Mouse (Mus musculus): ENCODE measurements around the gene Abhd14b. TPM values are rescaled to one million over a fixed set of nuclear protein-coding genes. Genes with fewer than 3 reads are reported as not detected.

Abhd14b gene
- total and polyA plus RNA-seq, 2 experiments = 129 to 402 TPM

DNA sequence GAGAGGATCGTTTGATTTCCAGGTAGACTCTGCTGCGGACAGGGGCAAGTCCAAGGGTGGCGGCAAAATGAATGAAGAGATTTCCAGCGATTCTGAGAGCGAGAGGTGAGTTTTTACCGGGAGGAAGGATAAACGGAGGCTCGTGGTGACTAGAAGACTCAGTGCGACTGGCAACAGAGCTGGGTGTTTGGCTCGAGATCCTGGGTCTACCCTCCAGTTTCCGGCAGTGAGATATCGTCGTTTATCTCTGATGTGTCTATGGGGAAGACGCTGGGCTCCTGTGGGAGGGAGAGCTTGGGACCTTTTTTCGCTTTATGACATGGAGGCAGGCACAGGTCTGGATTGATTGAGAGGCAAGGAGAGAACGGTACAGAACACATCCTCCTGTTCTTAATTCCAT, 30.4 kb downstream of the Abhd14b start:
- no peak overlapping the region; the same call in 1 of the 2 replicates for H3K27ac ChIP-seq (replicated peaks; ENCODE audit: insufficient read depth, low read depth, low read length)
- H3K36me3 ChIP-seq (ENCODE audit: control insufficient read depth, insufficient read depth, low read length) = no peaks in the 10 kb centered on the region
- no peak for DNase-seq (ENCODE audit: extremely low read depth, low read depth, low spot score)
- 1% methylated on average over 16 of the region's 16 CpGs for WGBS
- peak overlapping the region; percentile 68 for H3K4me3 ChIP-seq (ENCODE audit: insufficient read depth, low read depth, low read length)
- no peaks in the 10 kb centered on the region for H3K27me3 ChIP-seq (ENCODE audit: control insufficient read depth, insufficient read depth, low read length)
- H3K9ac ChIP-seq (ENCODE audit: low read depth, low read length) = peak overlapping the region; percentile 61
- H3K79me2 ChIP-seq (ENCODE audit: control insufficient read depth, insufficient read depth, low read length) = peaks cover 3% of the 10 kb centered on the region; the same call in 1 of the 2 replicates
- TF ChIP-seq POLR2A (IDR thresholded peaks at IDR 0.05; ENCODE audit: extremely low read depth, insufficient read depth, low read length) (no peak), CTCF (IDR thresholded peaks at IDR 0.05; ENCODE audit: low read depth, low read length) (no peak)
- peaks cover 14% of the 10 kb centered on the region for H3K4me1 ChIP-seq (ENCODE audit: control insufficient read depth, insufficient read depth, low read length)

DNA sequence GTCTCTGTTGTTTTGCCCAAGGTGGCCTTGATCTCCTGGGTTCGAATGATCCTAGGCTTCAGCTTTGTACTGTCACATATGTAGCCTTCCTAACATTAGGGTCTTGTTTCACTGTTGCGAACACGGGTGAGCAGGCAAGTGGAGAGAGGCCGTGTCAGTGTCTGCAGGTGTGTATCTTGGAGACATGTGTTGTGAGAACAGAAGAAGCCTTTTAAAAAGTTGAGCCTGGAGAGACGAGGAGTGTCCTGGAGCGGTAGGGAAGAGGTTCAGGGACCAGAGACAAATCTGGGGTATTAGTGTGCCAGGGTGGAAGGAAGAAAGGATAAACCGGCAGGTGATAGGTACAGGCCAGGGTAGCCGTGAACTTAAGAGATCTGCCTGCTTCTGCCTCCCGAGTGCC, 30.8 kb downstream of the Abhd14b start:
- H3K4me3 ChIP-seq (ENCODE audit: insufficient read depth, low read depth, low read length) = no peak overlapping the region
- no peaks in the 10 kb centered on the region; the same call in 1 of the 2 replicates for H3K36me3 ChIP-seq (ENCODE audit: control insufficient read depth, insufficient read depth, low read length)
- no peak overlapping the region for H3K9ac ChIP-seq (ENCODE audit: low read depth, low read length)
- WGBS = 73% methylated on average over 9 of the region's 9 CpGs
- DNase-seq (ENCODE audit: extremely low read depth, low read depth, low spot score) = no peak
- H3K27me3 ChIP-seq (ENCODE audit: control insufficient read depth, insufficient read depth, low read length) = no peaks in the 10 kb centered on the region
- TF ChIP-seq POLR2A (IDR thresholded peaks at IDR 0.05; ENCODE audit: extremely low read depth, insufficient read depth, low read length) (no peak), CTCF (IDR thresholded peaks at IDR 0.05; ENCODE audit: low read depth, low read length) (no peak)
- no peak overlapping the region for H3K27ac ChIP-seq (replicated peaks; ENCODE audit: insufficient read depth, low read depth, low read length)
- peaks cover 14% of the 10 kb centered on the region for H3K4me1 ChIP-seq (ENCODE audit: control insufficient read depth, insufficient read depth, low read length)
- H3K79me2 ChIP-seq (ENCODE audit: control insufficient read depth, insufficient read depth, low read length) = peaks cover 3% of the 10 kb centered on the region; the same call in 1 of the 2 replicates

DNA sequence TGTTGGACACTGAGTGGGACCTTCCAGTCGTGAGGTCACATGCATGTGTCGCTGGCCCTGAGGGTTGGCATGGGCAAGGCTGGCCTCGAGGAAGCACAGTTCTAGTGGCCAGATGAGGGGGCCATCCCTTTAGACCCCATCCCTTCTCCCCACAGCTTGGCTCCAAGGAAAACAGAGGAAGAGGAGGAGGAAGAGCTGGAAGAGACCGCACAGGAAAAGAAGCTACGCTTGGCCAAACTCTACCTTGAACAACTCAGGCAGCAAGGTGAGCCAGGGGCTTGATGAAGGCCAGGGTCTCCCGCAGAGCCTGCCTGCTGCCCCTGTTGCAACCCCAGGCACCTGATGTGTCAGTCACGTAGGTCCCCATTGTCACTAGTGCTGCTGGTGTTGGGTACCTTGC, 33.3 kb downstream of the Abhd14b start:
- Histone ChIP-seq H3K79me2 (ENCODE audit: control insufficient read depth, insufficient read depth, low read length) (peaks cover 3% of the 10 kb centered on the region; the same call in 1 of the 2 replicates), H3K4me1 (ENCODE audit: control insufficient read depth, insufficient read depth, low read length) (peaks cover 12% of the 10 kb centered on the region), H3K4me3 (ENCODE audit: insufficient read depth, low read depth, low read length) (no peak overlapping the region), H3K9ac (ENCODE audit: low read depth, low read length) (no peak overlapping the region), H3K27ac (replicated peaks; ENCODE audit: insufficient read depth, low read depth, low read length) (no peak overlapping the region), H3K27me3 (ENCODE audit: control insufficient read depth, insufficient read depth, low read length) (no peaks in the 10 kb centered on the region), H3K36me3 (ENCODE audit: control insufficient read depth, insufficient read depth, low read length) (peaks cover 3% of the 10 kb centered on the region; the same call in 1 of the 2 replicates)
- WGBS = 88% methylated on average over 7 of the region's 7 CpGs
- no peak for DNase-seq (ENCODE audit: extremely low read depth, low read depth, low spot score)
- TF ChIP-seq CTCF (IDR thresholded peaks at IDR 0.05; ENCODE audit: low read depth, low read length) (no peak), POLR2A (IDR thresholded peaks at IDR 0.05; ENCODE audit: extremely low read depth, insufficient read depth, low read length) (no peak)

DNA sequence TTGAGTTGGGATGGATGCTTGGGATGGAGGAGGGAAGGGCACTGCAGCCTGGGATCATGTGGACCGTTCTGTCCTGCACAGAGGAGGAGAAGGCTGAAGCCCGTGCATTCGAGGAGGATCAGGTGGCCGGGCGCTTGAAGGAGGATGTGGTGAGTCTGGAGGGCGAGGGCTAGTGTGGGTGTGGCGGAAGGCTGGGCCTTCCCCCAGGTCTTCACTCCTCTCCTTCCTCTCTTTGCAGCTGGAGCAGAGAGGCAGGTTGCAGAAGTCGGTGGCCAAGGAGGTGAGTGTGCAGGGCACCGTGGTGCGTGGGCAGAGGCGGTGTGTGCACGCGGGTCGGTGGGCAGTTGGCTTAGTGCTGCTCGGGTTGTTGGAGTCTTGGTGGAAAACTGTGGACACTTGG, 33.8 kb downstream of the Abhd14b start:
- DNase-seq (ENCODE audit: extremely low read depth, low read depth, low spot score) = no peak
- Histone ChIP-seq H3K27ac (replicated peaks; ENCODE audit: insufficient read depth, low read depth, low read length) (no peak overlapping the region), H3K27me3 (ENCODE audit: control insufficient read depth, insufficient read depth, low read length) (no peaks in the 10 kb centered on the region), H3K79me2 (ENCODE audit: control insufficient read depth, insufficient read depth, low read length) (peaks cover 3% of the 10 kb centered on the region; the same call in 1 of the 2 replicates), H3K4me3 (ENCODE audit: insufficient read depth, low read depth, low read length) (no peak overlapping the region), H3K4me1 (ENCODE audit: control insufficient read depth, insufficient read depth, low read length) (peaks cover 7% of the 10 kb centered on the region), H3K36me3 (ENCODE audit: control insufficient read depth, insufficient read depth, low read length) (peaks cover 3% of the 10 kb centered on the region; the same call in 1 of the 2 replicates), H3K9ac (ENCODE audit: low read depth, low read length) (no peak overlapping the region)
- no peak for TF ChIP-seq CTCF (IDR thresholded peaks at IDR 0.05; ENCODE audit: low read depth, low read length)
- no peak for TF ChIP-seq POLR2A (IDR thresholded peaks at IDR 0.05; ENCODE audit: extremely low read depth, insufficient read depth, low read length)
- WGBS = 95% methylated on average over 15 of the region's 15 CpGs

DNA sequence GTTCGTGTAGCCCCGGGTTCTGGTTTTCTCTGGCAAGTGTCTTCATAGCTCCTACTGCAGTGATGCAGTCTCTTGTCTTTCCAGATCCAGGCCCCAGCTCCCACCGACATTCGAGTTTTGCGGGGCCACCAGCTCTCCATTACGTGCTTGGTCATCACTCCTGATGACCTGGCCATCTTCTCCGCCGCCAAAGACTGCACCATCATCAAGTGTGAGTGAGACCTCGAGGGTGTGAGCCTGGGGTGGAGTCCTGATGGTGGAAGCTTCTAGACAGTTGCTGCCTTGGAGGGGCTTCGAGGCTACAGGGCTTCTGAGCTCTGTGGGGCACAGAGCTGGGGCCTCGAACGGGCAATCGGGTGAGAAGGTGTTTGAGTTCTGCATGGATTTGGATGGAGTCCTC, 34.4 kb downstream of the Abhd14b start:
- DNase-seq (ENCODE audit: extremely low read depth, low read depth, low spot score) = no peak

DNA sequence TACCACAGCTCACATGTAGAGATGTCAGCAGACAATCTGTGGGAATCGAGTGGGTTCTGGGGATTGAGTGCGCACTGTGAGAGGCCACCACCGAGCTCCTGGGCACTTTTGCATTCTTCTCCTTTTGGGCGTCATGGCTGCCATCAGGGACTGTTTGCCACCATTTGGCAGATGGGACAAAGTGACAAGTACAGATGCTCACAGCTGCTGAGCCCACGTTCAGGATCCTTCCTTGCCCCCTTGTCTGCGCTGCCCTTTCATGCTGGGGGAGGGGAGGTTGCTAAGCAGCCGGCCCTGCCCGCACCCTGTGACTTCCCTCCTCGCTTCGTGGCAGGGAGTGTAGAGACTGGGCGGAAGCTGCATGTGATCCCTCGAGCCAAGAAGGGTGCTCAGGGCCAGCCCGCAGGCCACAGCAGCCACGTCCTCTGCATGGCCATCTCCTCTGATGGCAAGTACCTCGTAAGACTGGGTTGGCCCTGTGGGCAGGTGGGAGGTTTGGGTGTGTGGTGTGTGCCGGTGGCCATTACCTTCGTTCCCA, 35.4 kb downstream of the Abhd14b start:
- Histone ChIP-seq H3K4me3 (ENCODE audit: insufficient read depth, low read depth, low read length) (no peak overlapping the region), H3K9ac (ENCODE audit: low read depth, low read length) (no peak overlapping the region), H3K36me3 (ENCODE audit: control insufficient read depth, insufficient read depth, low read length) (peaks cover 3% of the 10 kb centered on the region; the same call in 1 of the 2 replicates), H3K79me2 (ENCODE audit: control insufficient read depth, insufficient read depth, low read length) (peaks cover 3% of the 10 kb centered on the region; the same call in 1 of the 2 replicates), H3K4me1 (ENCODE audit: control insufficient read depth, insufficient read depth, low read length) (peaks cover 5% of the 10 kb centered on the region), H3K27ac (replicated peaks; ENCODE audit: insufficient read depth, low read depth, low read length) (no peak overlapping the region), H3K27me3 (ENCODE audit: control insufficient read depth, insufficient read depth, low read length) (no peaks in the 10 kb centered on the region)
- TF ChIP-seq CTCF (IDR thresholded peaks at IDR 0.05; ENCODE audit: low read depth, low read length) = no peak
- no peak for TF ChIP-seq POLR2A (IDR thresholded peaks at IDR 0.05; ENCODE audit: extremely low read depth, insufficient read depth, low read length)
- 91% methylated on average over 17 of the region's 17 CpGs for WGBS
- DNase-seq (ENCODE audit: extremely low read depth, low read depth, low spot score) = no peak

More for the DNA sequence above, 34.4 kb downstream of the Abhd14b start:
- no peaks in the 10 kb centered on the region for H3K27me3 ChIP-seq (ENCODE audit: control insufficient read depth, insufficient read depth, low read length)
- no peak overlapping the region for H3K4me3 ChIP-seq (ENCODE audit: insufficient read depth, low read depth, low read length)
- peaks cover 3% of the 10 kb centered on the region; the same call in 1 of the 2 replicates for H3K36me3 ChIP-seq (ENCODE audit: control insufficient read depth, insufficient read depth, low read length)
- TF ChIP-seq CTCF (IDR thresholded peaks at IDR 0.05; ENCODE audit: low read depth, low read length) (no peak), POLR2A (IDR thresholded peaks at IDR 0.05; ENCODE audit: extremely low read depth, insufficient read depth, low read length) (no peak)
- H3K9ac ChIP-seq (ENCODE audit: low read depth, low read length) = no peak overlapping the region
- H3K4me1 ChIP-seq (ENCODE audit: control insufficient read depth, insufficient read depth, low read length) = peaks cover 6% of the 10 kb centered on the region
- H3K79me2 ChIP-seq (ENCODE audit: control insufficient read depth, insufficient read depth, low read length) = peaks cover 3% of the 10 kb centered on the region; the same call in 1 of the 2 replicates
- no peak overlapping the region for H3K27ac ChIP-seq (replicated peaks; ENCODE audit: insufficient read depth, low read depth, low read length)
- 91% methylated on average over 13 of the region's 13 CpGs for whole genome bisulfite sequencing
